Mouse (Mus musculus) G1E (cell line): ENCODE measurements around the gene Trp63. TPM values are rescaled to one million over a fixed set of nuclear protein-coding genes. Genes with fewer than 3 reads are reported as not detected.

Source experiments
- ATAC-seq: 2 replicates; pipeline ENCODE4 v1.8.0; 2016; ENCODE audit warnings: mild to moderate bottlenecking; ENCODE audit not compliant: insufficient number of reproducible peaks, poor library complexity, low FRiP score, severe bottlenecking; ENCODE audit errors: extremely low read depth
- DNase-seq: peaks from one replicate; pipeline ENCODE4 v3.0.0; 2012; ENCODE audit warnings: low spot score
- H3K27me3 ChIP-seq: 2 replicates; pipeline ENCODE4 v1.6.1; 2012; ENCODE audit warnings: mild to moderate bottlenecking, low read length, inconsistent platforms; ENCODE audit not compliant: insufficient read depth
- H3K36me3 ChIP-seq: replicated peaks from 2 replicates; pipeline ENCODE3; 2012; ENCODE audit warnings: mild to moderate bottlenecking, inconsistent platforms
- H3K4me1 ChIP-seq: 2 replicates; pipeline ENCODE4 v1.6.1; 2012; ENCODE audit warnings: low read depth, low read length, inconsistent platforms, mixed read lengths; ENCODE audit not compliant: insufficient read depth
- H3K4me3 ChIP-seq: 2 replicates; pipeline ENCODE4 v1.5.1; 2012; ENCODE audit warnings: low read depth, mild to moderate bottlenecking, inconsistent platforms, low read length, moderate library complexity, mixed read lengths
- H3K9me3 ChIP-seq: replicated peaks from 2 replicates; pipeline ENCODE4 v1.6.1; 2012; ENCODE audit warnings: inconsistent platforms
- CTCF ChIP-seq: IDR thresholded peaks from 2 replicates; pipeline ENCODE4 v1.5.1; 2012; ENCODE audit warnings: low read depth, low read length, inconsistent platforms, mixed read lengths
- GATA1 ChIP-seq: IDR thresholded peaks from 2 replicates; pipeline ENCODE4 v1.6.1; 2012; ENCODE audit warnings: borderline replicate concordance, low read length, inconsistent platforms, mixed read lengths
- GATA2 ChIP-seq: IDR thresholded peaks from 2 replicates; pipeline ENCODE4 v1.6.1; 2012; ENCODE audit warnings: low read depth, low read length, inconsistent platforms, borderline replicate concordance
- POLR2AphosphoS5 ChIP-seq: IDR thresholded peaks from 2 replicates; pipeline ENCODE4 v1.6.1; 2012; ENCODE audit warnings: low read depth, low read length, inconsistent platforms; ENCODE audit not compliant: insufficient replicate concordance
- TAL1 ChIP-seq: conservative IDR thresholded peaks from 2 replicates; pipeline ENCODE4 v1.6.1; 2012; ENCODE audit warnings: low read depth, low read length, inconsistent platforms, mixed read lengths
- polyA plus RNA-seq: library from polyadenylated mRNA; stranded (reverse); fragments of >175 nt; gene quantifications from 2 replicates; pipeline ENCODE4 v1.2.3, GENCODE M21; 2012
- total RNA-seq, 2 experiments: library from RNA; stranded (forward) in 1 of 2; stranded (reverse) in 1 of 2; fragments of 200-1000 nt in 1 of 2; fragments of >200 nt in 1 of 2; fragmentation: Nextera tagmentation in 1 of 2; gene quantifications; 2 replicates each; pipeline ENCODE4 v1.2.3; 2014 to 2017

Gene Trp63
- total and polyA plus RNA-seq, 3 experiments = 0.16 TPM; not detected in 2

- no peak for ATAC-seq
- peaks cover 2% of the 10 kb centered on the region; the same call in 1 of the 2 replicates for H3K9me3 ChIP-seq
- H3K27me3 ChIP-seq = no peaks in the 10 kb centered on the region
- H3K4me1 ChIP-seq = no peaks in the 10 kb centered on the region
- no peak overlapping the region for H3K4me3 ChIP-seq
- no peaks in the 10 kb centered on the region for H3K36me3 ChIP-seq
- DNase-seq = no peak
- no peak for TF ChIP-seq GATA2
- no peak for TF ChIP-seq POLR2AphosphoS5
- no peak for TF ChIP-seq GATA1
- TF ChIP-seq CTCF = no peak
- no peak for TF ChIP-seq TAL1
Measured at GRCm38 (mm10) chr16:25786457-25786856, 102.9 kb downstream of the Trp63 start.

GRCm38 (mm10) chr16:25792640-25793266 is 109.2 kb downstream of the Trp63 start:
- no peak for ATAC-seq
- no peaks in the 10 kb centered on the region for H3K36me3 ChIP-seq

GRCm38 (mm10) chr16:25797732-25798294 is 114.2 kb downstream of the Trp63 start:
- no peak overlapping the region for H3K4me3 ChIP-seq
- ATAC-seq (no peak), DNase-seq (no peak)
- no peaks in the 10 kb centered on the region for H3K36me3 ChIP-seq
- no peaks in the 10 kb centered on the region for H3K4me1 ChIP-seq
- H3K27me3 ChIP-seq = no peaks in the 10 kb centered on the region
- TF ChIP-seq POLR2AphosphoS5 (no peak), TAL1 (no peak), GATA2 (no peak), GATA1 (no peak), CTCF (no peak)
- no peaks in the 10 kb centered on the region for H3K9me3 ChIP-seq

More at GRCm38 (mm10) chr16:25792640-25793266, 109.2 kb downstream of the Trp63 start:
- no peak for TF ChIP-seq TAL1
- TF ChIP-seq GATA1 = no peak
- no peak for TF ChIP-seq GATA2
- no peak for TF ChIP-seq POLR2AphosphoS5
- TF ChIP-seq CTCF = no peak
- 0 out of 2 replicates have a peak, but pooled peaks cover 3% of the 10 kb centered on the region for H3K9me3 ChIP-seq
- DNase-seq = no peak
- no peak overlapping the region for H3K4me3 ChIP-seq
- H3K27me3 ChIP-seq = no peaks in the 10 kb centered on the region
- H3K4me1 ChIP-seq = no peaks in the 10 kb centered on the region

- DNase-seq (no peak), ATAC-seq (no peak)
- TF ChIP-seq CTCF = no peak
- Histone ChIP-seq H3K4me3 (no peak overlapping the region), H3K9me3 (no peaks in the 10 kb centered on the region), H3K4me1 (no peaks in the 10 kb centered on the region), H3K36me3 (no peaks in the 10 kb centered on the region), H3K27me3 (no peaks in the 10 kb centered on the region)
Measured at GRCm38 (mm10) chr16:25799618-25800017, 116.1 kb downstream of the Trp63 start.

GRCm38 (mm10) chr16:25804955-25805354 is 121.4 kb downstream of the Trp63 start:
- Histone ChIP-seq H3K9me3 (peaks cover 2% of the 10 kb centered on the region; the same call in 1 of the 2 replicates), H3K4me3 (no peak overlapping the region), H3K4me1 (no peaks in the 10 kb centered on the region), H3K36me3 (no peaks in the 10 kb centered on the region), H3K27me3 (no peaks in the 10 kb centered on the region)
- DNase-seq = no peak
- TF ChIP-seq GATA2 = no peak
- no peak for TF ChIP-seq CTCF
- TF ChIP-seq POLR2AphosphoS5 = no peak
- TF ChIP-seq GATA1 = no peak
- TF ChIP-seq TAL1 = no peak
- no peak for ATAC-seq

- ATAC-seq (no peak), DNase-seq (no peak)
- H3K36me3 ChIP-seq = no peaks in the 10 kb centered on the region
- TF ChIP-seq GATA1 = no peak
- no peak for TF ChIP-seq POLR2AphosphoS5
- no peak for TF ChIP-seq GATA2
- no peak for TF ChIP-seq TAL1
- no peak for TF ChIP-seq CTCF
- H3K4me1 ChIP-seq = no peaks in the 10 kb centered on the region
- peaks cover 2% of the 10 kb centered on the region; the same call in 1 of the 2 replicates for H3K9me3 ChIP-seq
- no peaks in the 10 kb centered on the region for H3K27me3 ChIP-seq
- no peak overlapping the region for H3K4me3 ChIP-seq
Measured at GRCm38 (mm10) chr16:25807116-25807515, 123.6 kb downstream of the Trp63 start.
